Mouse (Mus musculus): ENCODE data around the gene Nos1ap. TPM values are rescaled to one million over a fixed set of nuclear protein-coding genes. Genes with fewer than 3 reads are reported as not detected.

Gene Nos1ap
- polyA plus RNA-seq, 1 experiment from 2014 or later, result 7.8 TPM

DNA sequence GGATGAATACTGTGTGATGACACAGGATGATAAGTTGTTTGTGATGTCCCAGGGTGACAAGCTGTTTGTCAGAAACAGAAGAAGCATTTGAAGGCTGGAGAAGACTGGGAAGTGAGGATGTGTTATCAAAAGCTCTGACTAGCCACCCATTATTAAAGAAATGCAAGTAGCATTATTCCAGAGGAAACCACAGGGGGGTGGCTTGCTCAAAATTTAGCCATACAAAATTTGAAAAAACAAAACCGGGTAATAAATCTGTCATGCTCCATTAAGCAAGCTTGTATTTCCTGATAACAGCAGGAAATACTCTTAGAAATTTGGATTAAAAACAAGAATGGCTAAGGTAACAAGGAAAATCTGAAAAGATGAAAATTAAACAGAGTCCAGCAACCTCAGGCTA, 171.5 kb downstream of the Nos1ap start:
- Histone ChIP-seq H3K9me3 (ENCODE audit: control insufficient read depth, low read length) (no peaks in the 10 kb centered on the region), H3K4me3 (ENCODE audit: low read depth, low read length) (no peak overlapping the region), H3K27ac (ENCODE audit: low read depth, low read length) (no peak overlapping the region), H3K36me3 (ENCODE audit: control insufficient read depth, insufficient read depth, low read length) (no peaks in the 10 kb centered on the region), H3K27me3 (ENCODE audit: control insufficient read depth, insufficient read depth, low read length) (no peaks in the 10 kb centered on the region), H3K4me1 (ENCODE audit: control insufficient read depth, insufficient read depth, low read length) (peaks cover 8% of the 10 kb centered on the region; the same call in 1 of the 2 replicates), H3K4me2 (no peak overlapping the region), H3K9ac (ENCODE audit: low read length) (no peak overlapping the region)
- DNase-seq (ENCODE audit: low spot score, missing footprints) (no peak), ATAC-seq (ENCODE audit: low FRiP score) (no peak)
- 76% methylated on average over 1 of the region's 1 CpGs for WGBS

DNA sequence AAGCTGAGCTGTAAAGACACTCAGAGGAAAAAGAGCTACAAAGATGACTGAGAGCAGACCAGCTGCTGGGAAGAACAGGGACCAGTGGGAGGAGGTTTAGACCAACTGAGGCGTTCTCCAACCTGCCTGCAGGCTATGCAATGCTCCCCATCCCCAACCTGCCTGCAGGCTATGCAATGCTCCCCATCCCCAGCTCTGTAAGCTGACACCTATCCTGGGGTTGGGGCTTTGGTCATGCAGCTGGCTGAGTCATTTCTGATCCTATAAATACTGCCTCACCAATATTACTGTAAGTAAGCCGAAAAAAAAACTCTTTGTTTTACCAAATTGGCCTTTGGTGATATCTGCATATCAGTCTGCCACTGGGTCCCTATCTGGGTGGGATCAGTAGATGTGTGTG, 172.7 kb downstream of the Nos1ap start:
- no peaks in the 10 kb centered on the region for H3K36me3 ChIP-seq (ENCODE audit: control insufficient read depth, insufficient read depth, low read length)
- no peak for DNase-seq (ENCODE audit: low spot score, missing footprints)
- no peaks in the 10 kb centered on the region for H3K27me3 ChIP-seq (ENCODE audit: control insufficient read depth, insufficient read depth, low read length)
- 63% methylated on average over 2 of the region's 2 CpGs for WGBS
- H3K4me2 ChIP-seq, result no peak overlapping the region
- no peak overlapping the region for H3K9ac ChIP-seq (ENCODE audit: low read length)
- ATAC-seq (ENCODE audit: low FRiP score), result no peak
- H3K4me3 ChIP-seq (ENCODE audit: low read depth, low read length), result no peak overlapping the region
- no peaks in the 10 kb centered on the region for H3K9me3 ChIP-seq (ENCODE audit: control insufficient read depth, low read length)
- H3K4me1 ChIP-seq (ENCODE audit: control insufficient read depth, insufficient read depth, low read length), result peaks cover 8% of the 10 kb centered on the region; the same call in 1 of the 2 replicates
- H3K27ac ChIP-seq (ENCODE audit: low read depth, low read length), result no peak overlapping the region

DNA sequence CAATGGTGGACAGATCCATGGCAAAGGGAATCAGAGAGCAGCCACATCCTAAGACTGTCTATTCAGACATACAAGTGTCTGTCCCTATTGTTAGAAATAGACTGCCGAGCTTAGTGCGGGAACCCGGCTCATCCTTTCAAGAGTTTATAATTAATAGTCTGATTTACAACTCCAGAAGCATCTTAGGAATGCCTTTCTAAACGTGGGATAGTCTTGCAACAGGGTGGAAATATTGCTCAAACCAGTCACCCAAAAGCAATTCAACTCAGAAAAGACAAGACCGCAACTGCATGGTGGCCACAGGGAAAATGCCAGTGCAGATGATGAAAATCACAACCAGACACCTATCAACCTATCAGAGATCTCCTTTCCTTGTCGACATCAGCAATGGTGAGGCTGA, 173.5 kb downstream of the Nos1ap start:
- ATAC-seq (ENCODE audit: low FRiP score), result no peak
- Histone ChIP-seq H3K9ac (ENCODE audit: low read length) (no peak overlapping the region), H3K4me1 (ENCODE audit: control insufficient read depth, insufficient read depth, low read length) (peaks cover 8% of the 10 kb centered on the region; the same call in 1 of the 2 replicates), H3K36me3 (ENCODE audit: control insufficient read depth, insufficient read depth, low read length) (no peaks in the 10 kb centered on the region), H3K4me3 (ENCODE audit: low read depth, low read length) (no peak overlapping the region), H3K27ac (ENCODE audit: low read depth, low read length) (no peak overlapping the region), H3K27me3 (ENCODE audit: control insufficient read depth, insufficient read depth, low read length) (no peaks in the 10 kb centered on the region), H3K4me2 (no peak overlapping the region), H3K9me3 (ENCODE audit: control insufficient read depth, low read length) (no peaks in the 10 kb centered on the region)
- peak; percentile 91 for DNase-seq (ENCODE audit: low spot score, missing footprints)
- 45% methylated on average over 6 of the region's 6 CpGs for WGBS

DNA sequence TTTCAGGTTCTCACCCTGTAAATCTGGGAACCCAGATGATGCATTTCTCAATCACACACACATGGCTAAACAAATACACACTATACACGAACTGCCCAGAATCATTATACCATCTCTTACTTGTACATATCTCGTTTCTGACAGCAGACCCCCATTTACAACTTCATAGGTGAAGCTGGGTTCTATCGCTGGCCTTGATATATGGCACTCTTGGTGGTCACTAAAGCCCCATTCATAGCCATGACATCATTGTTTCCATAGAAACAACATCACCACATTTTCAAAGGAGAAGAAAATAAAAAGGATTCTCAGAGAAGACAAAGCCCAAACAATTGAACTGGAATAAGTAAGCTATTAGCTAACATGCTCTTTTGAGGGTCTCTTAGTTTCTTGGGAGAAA, 174.3 kb downstream of the Nos1ap start:
- ATAC-seq (ENCODE audit: low FRiP score) (no peak), DNase-seq (ENCODE audit: low spot score, missing footprints) (no peak)
- Histone ChIP-seq H3K36me3 (ENCODE audit: control insufficient read depth, insufficient read depth, low read length) (no peaks in the 10 kb centered on the region), H3K4me1 (ENCODE audit: control insufficient read depth, insufficient read depth, low read length) (peaks cover 8% of the 10 kb centered on the region; the same call in 1 of the 2 replicates), H3K9ac (ENCODE audit: low read length) (no peak overlapping the region), H3K27ac (ENCODE audit: low read depth, low read length) (no peak overlapping the region), H3K27me3 (ENCODE audit: control insufficient read depth, insufficient read depth, low read length) (no peaks in the 10 kb centered on the region), H3K4me2 (no peak overlapping the region), H3K9me3 (ENCODE audit: control insufficient read depth, low read length) (no peaks in the 10 kb centered on the region), H3K4me3 (ENCODE audit: low read depth, low read length) (no peak overlapping the region)
- 36% methylated on average over 3 of the region's 3 CpGs for WGBS

DNA sequence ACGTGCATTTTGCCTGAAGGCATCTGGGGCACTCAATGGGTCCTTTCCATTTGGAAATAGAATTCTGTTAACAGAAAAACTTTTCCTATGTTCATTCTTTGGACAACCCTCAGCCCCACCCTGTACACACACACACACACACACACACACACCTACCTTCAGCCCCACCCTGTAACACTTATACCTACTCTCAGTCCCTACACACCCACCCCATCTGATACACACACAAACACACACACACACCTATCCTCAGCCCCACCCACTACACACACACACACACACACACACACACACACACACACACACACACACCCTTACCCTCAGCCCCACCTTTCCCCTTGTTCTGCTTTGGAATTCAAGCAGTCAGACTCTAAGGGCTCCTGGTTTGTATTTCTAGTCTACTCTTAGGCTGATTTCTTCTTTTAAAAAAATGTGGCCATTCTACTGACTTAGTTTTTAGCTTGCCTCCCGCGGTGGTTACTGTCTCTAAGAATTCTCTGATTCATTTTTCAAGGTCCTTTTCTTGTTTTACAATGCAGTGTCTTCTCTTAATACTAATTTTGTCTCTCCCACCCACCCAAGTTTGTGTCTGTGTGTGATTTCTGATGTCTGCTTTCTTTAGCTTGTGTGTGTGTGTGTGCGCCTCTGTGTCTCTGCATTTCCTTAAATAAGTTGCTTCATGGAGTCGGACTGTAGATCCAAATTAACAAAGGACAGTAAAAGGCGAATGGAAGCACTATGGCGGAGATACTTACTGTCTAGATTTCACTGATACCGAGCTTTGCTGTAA, 179.1 kb downstream of the Nos1ap start:
- Histone ChIP-seq H3K9me3 (ENCODE audit: control insufficient read depth, low read length) (no peaks in the 10 kb centered on the region), H3K4me1 (ENCODE audit: control insufficient read depth, insufficient read depth, low read length) (peaks cover 9% of the 10 kb centered on the region; the same call in 1 of the 2 replicates), H3K9ac (ENCODE audit: low read length) (no peak overlapping the region), H3K27me3 (ENCODE audit: control insufficient read depth, insufficient read depth, low read length) (no peaks in the 10 kb centered on the region), H3K4me2 (no peak overlapping the region), H3K27ac (ENCODE audit: low read depth, low read length) (no peak overlapping the region), H3K4me3 (ENCODE audit: low read depth, low read length) (no peak overlapping the region), H3K36me3 (ENCODE audit: control insufficient read depth, insufficient read depth, low read length) (no peaks in the 10 kb centered on the region)
- ATAC-seq (ENCODE audit: low FRiP score) (no peak), DNase-seq (ENCODE audit: low spot score, missing footprints) (no peak)
- WGBS, result 90% methylated on average over 8 of the region's 8 CpGs

DNA sequence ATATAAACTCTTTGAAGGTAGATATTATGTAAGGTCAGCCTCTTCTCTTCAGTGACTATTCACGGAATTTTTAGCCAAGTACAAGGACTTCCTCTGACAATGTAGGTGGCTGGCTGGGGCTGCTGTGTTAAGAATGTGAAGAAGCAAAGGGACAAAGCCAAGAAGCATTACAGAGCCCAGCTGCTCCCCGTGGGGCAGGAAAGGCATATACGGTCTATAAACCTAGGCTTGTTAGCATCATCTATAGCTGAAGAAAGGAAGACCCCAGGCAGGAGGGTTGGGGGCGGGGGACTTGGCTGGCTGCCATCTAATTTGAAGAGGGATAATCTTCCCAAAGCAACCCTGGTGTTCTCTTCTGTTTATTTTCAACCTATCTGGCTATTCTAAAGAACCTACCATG, 180.6 kb downstream of the Nos1ap start:
- H3K27ac ChIP-seq (ENCODE audit: low read depth, low read length), result no peak overlapping the region
- H3K4me1 ChIP-seq (ENCODE audit: control insufficient read depth, insufficient read depth, low read length), result peaks cover 6% of the 10 kb centered on the region; the same call in 1 of the 2 replicates
- ATAC-seq (ENCODE audit: low FRiP score), result no peak
- no peak for DNase-seq (ENCODE audit: low spot score, missing footprints)
- H3K9ac ChIP-seq (ENCODE audit: low read length), result no peak overlapping the region
- H3K4me2 ChIP-seq, result no peak overlapping the region
- H3K9me3 ChIP-seq (ENCODE audit: control insufficient read depth, low read length), result no peaks in the 10 kb centered on the region
- no peaks in the 10 kb centered on the region for H3K36me3 ChIP-seq (ENCODE audit: control insufficient read depth, insufficient read depth, low read length)
- no peak overlapping the region for H3K4me3 ChIP-seq (ENCODE audit: low read depth, low read length)
- 35% methylated on average over 4 of the region's 4 CpGs for WGBS
- H3K27me3 ChIP-seq (ENCODE audit: control insufficient read depth, insufficient read depth, low read length), result no peaks in the 10 kb centered on the region

DNA sequence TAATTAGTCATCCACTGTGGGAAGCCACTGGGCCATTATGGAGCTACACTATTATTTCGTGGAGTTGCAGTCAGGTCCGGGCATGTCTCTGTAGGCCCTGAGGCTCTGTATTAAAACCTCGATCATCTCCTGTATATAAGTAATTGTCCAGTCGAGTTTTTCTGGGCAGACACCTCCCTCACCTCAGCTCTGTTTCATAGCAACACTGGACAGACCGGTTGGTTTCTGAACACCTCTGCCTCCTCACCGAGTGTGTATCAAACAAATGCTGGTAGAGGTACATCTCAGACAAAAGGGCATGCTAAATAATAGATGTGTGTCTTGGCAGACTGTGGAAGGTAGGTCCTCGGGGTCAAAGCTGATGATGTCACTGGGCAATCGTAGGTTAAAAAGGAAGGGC, 182.7 kb downstream of the Nos1ap start:
- no peak for ATAC-seq (ENCODE audit: low FRiP score)
- WGBS, result 87% methylated on average over 8 of the region's 8 CpGs
- H3K9ac ChIP-seq (ENCODE audit: low read length), result no peak overlapping the region
- H3K4me1 ChIP-seq (ENCODE audit: control insufficient read depth, insufficient read depth, low read length), result peaks cover 6% of the 10 kb centered on the region; the same call in 1 of the 2 replicates
- no peaks in the 10 kb centered on the region for H3K27me3 ChIP-seq (ENCODE audit: control insufficient read depth, insufficient read depth, low read length)
- no peak overlapping the region for H3K4me3 ChIP-seq (ENCODE audit: low read depth, low read length)
- H3K9me3 ChIP-seq (ENCODE audit: control insufficient read depth, low read length), result no peaks in the 10 kb centered on the region
- no peak for DNase-seq (ENCODE audit: low spot score, missing footprints)
- no peak overlapping the region for H3K27ac ChIP-seq (ENCODE audit: low read depth, low read length)
- H3K36me3 ChIP-seq (ENCODE audit: control insufficient read depth, insufficient read depth, low read length), result no peaks in the 10 kb centered on the region
- H3K4me2 ChIP-seq, result no peak overlapping the region

DNA sequence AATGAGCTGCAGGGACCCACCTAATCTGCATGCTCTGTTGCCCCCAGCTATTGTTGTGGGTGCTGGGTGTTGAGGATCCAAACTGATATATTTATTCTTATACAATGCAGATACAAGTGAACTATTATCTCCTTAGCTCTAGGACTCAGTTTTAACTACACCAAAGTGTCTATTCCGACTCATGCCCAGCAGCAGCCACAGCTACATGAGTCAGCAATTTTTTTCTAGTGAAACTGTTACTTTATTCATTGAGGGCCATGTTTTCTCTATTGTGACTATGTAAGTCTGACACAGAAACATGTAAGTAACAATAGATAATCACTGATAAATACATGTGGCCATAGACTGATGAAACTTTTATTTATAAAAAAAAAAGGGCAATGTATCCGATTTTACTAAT, 184.5 kb downstream of the Nos1ap start:
- Histone ChIP-seq H3K4me3 (ENCODE audit: low read depth, low read length) (no peak overlapping the region), H3K36me3 (ENCODE audit: control insufficient read depth, insufficient read depth, low read length) (no peaks in the 10 kb centered on the region), H3K4me2 (no peak overlapping the region), H3K9ac (ENCODE audit: low read length) (no peak overlapping the region), H3K4me1 (ENCODE audit: control insufficient read depth, insufficient read depth, low read length) (peaks cover 6% of the 10 kb centered on the region; the same call in 1 of the 2 replicates), H3K27me3 (ENCODE audit: control insufficient read depth, insufficient read depth, low read length) (no peaks in the 10 kb centered on the region), H3K27ac (ENCODE audit: low read depth, low read length) (no peak overlapping the region), H3K9me3 (ENCODE audit: control insufficient read depth, low read length) (no peaks in the 10 kb centered on the region)
- ATAC-seq (ENCODE audit: low FRiP score), result no peak
- DNase-seq (ENCODE audit: low spot score, missing footprints), result no peak
- 88% methylated on average over 2 of the region's 2 CpGs for WGBS

DNA sequence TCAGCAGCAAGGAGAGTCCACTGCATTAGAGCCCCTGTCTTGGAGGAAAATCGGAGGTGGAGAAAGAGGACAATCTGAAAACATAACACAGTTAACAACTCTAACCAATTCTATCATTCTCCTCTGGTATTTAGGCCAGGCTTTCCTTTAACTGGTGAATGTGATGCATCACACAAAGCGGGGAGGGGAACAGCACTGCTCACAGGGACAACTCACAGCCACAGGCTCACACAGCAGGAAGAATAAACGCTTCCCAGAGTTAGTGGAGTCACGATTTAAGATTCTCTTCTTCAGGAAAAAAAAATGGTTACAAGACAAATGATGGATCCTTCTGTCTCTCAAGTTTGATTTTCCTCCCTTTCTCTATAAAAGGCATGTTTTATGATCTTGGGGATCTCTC, 187.0 kb downstream of the Nos1ap start:
- Histone ChIP-seq H3K36me3 (ENCODE audit: control insufficient read depth, insufficient read depth, low read length) (no peaks in the 10 kb centered on the region), H3K4me3 (ENCODE audit: low read depth, low read length) (no peak overlapping the region), H3K4me1 (ENCODE audit: control insufficient read depth, insufficient read depth, low read length) (no peaks in the 10 kb centered on the region), H3K4me2 (no peak overlapping the region), H3K27ac (ENCODE audit: low read depth, low read length) (no peak overlapping the region), H3K9me3 (ENCODE audit: control insufficient read depth, low read length) (no peaks in the 10 kb centered on the region), H3K9ac (ENCODE audit: low read length) (no peak overlapping the region), H3K27me3 (ENCODE audit: control insufficient read depth, insufficient read depth, low read length) (no peaks in the 10 kb centered on the region)
- WGBS, result 66% methylated on average over 4 of the region's 4 CpGs
- ATAC-seq (ENCODE audit: low FRiP score) (no peak), DNase-seq (ENCODE audit: low spot score, missing footprints) (no peak)

Measured in midbrain, embryonic 11.5 days (tissue).